Mouse (Mus musculus) testis, adult 2 months (tissue): Measurements from ENCODE around the gene Maml2.

Experiments
- CTCF ChIP-seq: fragments of 200-500 bp; IDR thresholded peaks from 2 replicates; pipeline ENCODE4 v1.5.1; 2012; ENCODE audit warnings: low read depth, mild to moderate bottlenecking, inconsistent platforms, low read length, moderate library complexity; ENCODE audit not compliant: control insufficient read depth, insufficient read depth, insufficient replicate concordance
- POLR2A ChIP-seq: fragments of 200-500 bp; IDR thresholded peaks from 2 replicates; pipeline ENCODE4 v1.6.1; 2012; ENCODE audit warnings: low read depth, mild to moderate bottlenecking, inconsistent platforms, low read length, moderate library complexity; ENCODE audit not compliant: control insufficient read depth

GRCm38 (mm10) chr9:13258173-13258572 lies 39.6 kb upstream of the Maml2 start:
- no peak for TF ChIP-seq CTCF
- TF ChIP-seq POLR2A, result no peak
